Mouse (Mus musculus) CH12.LX (cell line): ENCODE results near the gene Fcer2a.

Experiments used
- CTCF ChIP-seq, 2 experiments: IDR thresholded peaks in 1 of 2; conservative IDR thresholded peaks in 1 of 2; 2 replicates each; pipeline ENCODE4 v1.5.1; 2011 to 2012; ENCODE audit warnings: low read depth in 2 of 2, low read length in 2 of 2, improper control_type of control experiment in 1 of 2, inconsistent platforms in 1 of 2, mild to moderate bottlenecking in 1 of 2, moderate library complexity in 1 of 2
- POLR2A ChIP-seq: IDR thresholded peaks from 2 replicates; pipeline ENCODE4 v1.6.1; 2011; ENCODE audit warnings: low read depth, mild to moderate bottlenecking, improper control_type of control experiment, low read length
- SMC3 ChIP-seq: IDR thresholded peaks from 2 replicates; pipeline ENCODE4 v1.6.1; 2011; ENCODE audit warnings: low read depth, low read length, improper control_type of control experiment
- ZNF384 ChIP-seq: IDR thresholded peaks from 2 replicates; pipeline ENCODE4 v1.6.1; 2012; ENCODE audit warnings: low read depth, low read length, improper control_type of control experiment, inconsistent platforms

- TF ChIP-seq CTCF (conservative IDR thresholded peaks at IDR 0.05 in 1 of 2, IDR thresholded peaks at IDR 0.05 in 1 of 2; ENCODE audit: low read depth in 2 of 2, low read length in 2 of 2) (no peak), POLR2A (no peak), ZNF384 (no peak), SMC3 (no peak)
Measured at GRCm38 (mm10) chr8:3694121-3694520, at the start of gene Fcer2a.
